Mouse (Mus musculus) CH12.LX (cell line): ENCODE measurements around the gene Sema4a. TPM values are rescaled to one million over a fixed set of nuclear protein-coding genes. Genes with fewer than 3 reads are reported as not detected.
A peak's percentile ranks its signal among the peaks of the same experiment; 100 is the strongest.

Source experiments
- DNase-seq: peaks from one replicate; pipeline ENCODE4 v3.0.0-alpha.2; 2013; ENCODE audit errors: extremely low read depth
- H3K27ac ChIP-seq: 2 replicates; pipeline ENCODE4 v1.5.1; 2012; ENCODE audit warnings: low read depth, mild to moderate bottlenecking, control low read depth, moderate library complexity; ENCODE audit not compliant: insufficient read depth
- H3K27me3 ChIP-seq: replicated peaks from 2 replicates; pipeline ENCODE3; 2012; ENCODE audit warnings: inconsistent platforms
- H3K36me3 ChIP-seq, 2 experiments: replicated peaks in 1 of 2; 2 replicates each; pipeline versions ENCODE3 to v1.6.1; 2012; ENCODE audit warnings: inconsistent platforms in 1 of 2, low read length in 1 of 2, mild to moderate bottlenecking in 1 of 2, mixed read lengths in 1 of 2, moderate library complexity in 1 of 2; ENCODE audit not compliant: control insufficient read depth in 1 of 2, insufficient read depth in 1 of 2
- H3K4me1 ChIP-seq, 2 experiments: 2 replicates each; pipeline ENCODE4 v1.6.1; 2012; ENCODE audit warnings: inconsistent platforms in 1 of 2, moderate library complexity in 1 of 2; ENCODE audit not compliant: insufficient read depth in 2 of 2, control insufficient read depth in 1 of 2
- H3K4me2 ChIP-seq: 2 replicates; pipeline ENCODE4 v1.6.1; 2012; ENCODE audit warnings: low read depth, mild to moderate bottlenecking, control low read depth; ENCODE audit not compliant: poor library complexity, insufficient read depth, severe bottlenecking
- H3K4me3 ChIP-seq, 3 experiments: fragments of 150-350 bp in 1 of 3; sonication (generic) in 1 of 3; replicated peaks in 1 of 3; 2 replicates each; pipeline versions ENCODE3 to v1.5.1; 2011 to 2012; ENCODE audit warnings: low read depth in 2 of 3, low read length in 2 of 3, mild to moderate bottlenecking in 2 of 3, moderate library complexity in 2 of 3, control low read depth in 1 of 3, improper control_type of control experiment in 1 of 3, inconsistent platforms in 1 of 3, mixed read lengths in 1 of 3; ENCODE audit not compliant: poor library complexity in 1 of 3
- H3K79me2 ChIP-seq: replicated peaks from 2 replicates; pipeline ENCODE4 v1.6.1; 2012; ENCODE audit warnings: mild to moderate bottlenecking, moderate library complexity; ENCODE audit not compliant: control insufficient read depth, poor library complexity, insufficient read depth, severe bottlenecking; ENCODE audit errors: extremely low read depth
- H3K9ac ChIP-seq: 2 replicates; pipeline ENCODE4 v1.6.1; 2012; ENCODE audit warnings: low read depth, mild to moderate bottlenecking, control low read depth, moderate library complexity; ENCODE audit not compliant: insufficient read depth
- H3K9me3 ChIP-seq: replicated peaks from 2 replicates; pipeline ENCODE3; 2012; ENCODE audit warnings: low read length, inconsistent platforms, mixed read lengths
- BHLHE40 ChIP-seq: IDR thresholded peaks from 2 replicates; pipeline ENCODE4 v1.6.1; 2011; ENCODE audit warnings: mild to moderate bottlenecking, low read depth, low read length, improper control_type of control experiment
- CHD2 ChIP-seq: IDR thresholded peaks from 2 replicates; pipeline ENCODE4 v1.6.1; 2011; ENCODE audit warnings: low read length, improper control_type of control experiment
- E2F4 ChIP-seq: IDR thresholded peaks from 2 replicates; pipeline ENCODE4 v1.6.1; 2011; ENCODE audit warnings: low read depth, low read length, improper control_type of control experiment; ENCODE audit not compliant: insufficient replicate concordance
- ELF1 ChIP-seq: IDR thresholded peaks from 2 replicates; pipeline ENCODE4 v1.6.1; 2014; ENCODE audit warnings: low read depth, mild to moderate bottlenecking, inconsistent platforms, low read length, improper control_type of control experiment
- EP300 ChIP-seq: IDR thresholded peaks from 2 replicates; pipeline ENCODE4 v1.6.1; 2011; ENCODE audit warnings: low read length, improper control_type of control experiment
- HCFC1 ChIP-seq: IDR thresholded peaks from 2 replicates; pipeline ENCODE4 v1.6.1; 2012; ENCODE audit warnings: low read depth, mild to moderate bottlenecking, inconsistent platforms, low read length, improper control_type of control experiment
- JUN ChIP-seq: IDR thresholded peaks from 2 replicates; pipeline ENCODE4 v1.6.1; 2011; ENCODE audit warnings: low read depth, mild to moderate bottlenecking, low read length, improper control_type of control experiment, moderate library complexity; ENCODE audit not compliant: insufficient read depth
- MAFK ChIP-seq: IDR thresholded peaks from 2 replicates; pipeline ENCODE4 v1.6.1; 2011; ENCODE audit warnings: low read length, improper control_type of control experiment; ENCODE audit not compliant: insufficient replicate concordance
- MAZ ChIP-seq: IDR thresholded peaks from 2 replicates; pipeline ENCODE4 v1.6.1; 2012; ENCODE audit warnings: low read depth, mild to moderate bottlenecking, inconsistent platforms, low read length, improper control_type of control experiment, moderate library complexity
- NELFE ChIP-seq: IDR thresholded peaks from 2 replicates; pipeline ENCODE4 v1.6.1; 2011; ENCODE audit warnings: low read depth, low read length, improper control_type of control experiment
- NRF1 ChIP-seq: IDR thresholded peaks from 2 replicates; pipeline ENCODE4 v1.6.1; 2014; ENCODE audit warnings: low read depth, mild to moderate bottlenecking, inconsistent platforms, low read length, improper control_type of control experiment, moderate library complexity
- PAX5 ChIP-seq: IDR thresholded peaks from 2 replicates; pipeline ENCODE4 v1.6.1; 2012; ENCODE audit warnings: low read length, inconsistent platforms, mixed read lengths
- POLR2A ChIP-seq: IDR thresholded peaks from 2 replicates; pipeline ENCODE4 v1.6.1; 2011; ENCODE audit warnings: low read depth, mild to moderate bottlenecking, improper control_type of control experiment, low read length
- POLR2AphosphoS2 ChIP-seq: IDR thresholded peaks from 2 replicates; pipeline ENCODE4 v1.6.1; 2011; ENCODE audit warnings: low read depth, low read length, improper control_type of control experiment
- RAD21 ChIP-seq: IDR thresholded peaks from 2 replicates; pipeline ENCODE4 v1.6.1; 2011; ENCODE audit warnings: low read depth, mild to moderate bottlenecking, low read length, improper control_type of control experiment, moderate library complexity
- RCOR1 ChIP-seq: conservative IDR thresholded peaks from 2 replicates; pipeline ENCODE4 v1.6.1; 2012; ENCODE audit warnings: low read depth, mild to moderate bottlenecking, inconsistent platforms, low read length, improper control_type of control experiment
- TCF12 ChIP-seq: IDR thresholded peaks from 2 replicates; pipeline ENCODE4 v1.6.1; 2014; ENCODE audit warnings: low read depth, mild to moderate bottlenecking, inconsistent platforms, low read length, improper control_type of control experiment
- USF1 ChIP-seq: IDR thresholded peaks from 2 replicates; pipeline ENCODE4 v1.6.1; 2014; ENCODE audit warnings: low read depth, mild to moderate bottlenecking, inconsistent platforms, low read length, improper control_type of control experiment
- USF2 ChIP-seq: conservative IDR thresholded peaks from 2 replicates; pipeline ENCODE4 v1.6.1; 2011; ENCODE audit warnings: low read depth, low read length, improper control_type of control experiment
- ZC3H11A ChIP-seq: IDR thresholded peaks from 2 replicates; pipeline ENCODE4 v1.6.1; 2012; ENCODE audit warnings: low read depth, mild to moderate bottlenecking, inconsistent platforms, low read length, improper control_type of control experiment
- ZKSCAN1 ChIP-seq: IDR thresholded peaks from 2 replicates; pipeline ENCODE4 v1.6.1; 2012; ENCODE audit warnings: low read depth, inconsistent platforms, low read length, improper control_type of control experiment, borderline replicate concordance
- ZNF384 ChIP-seq: IDR thresholded peaks from 2 replicates; pipeline ENCODE4 v1.6.1; 2012; ENCODE audit warnings: low read depth, low read length, improper control_type of control experiment, inconsistent platforms
- dilution Hi-C: fragments of 300-500 bp; cut with MboI; formaldehyde crosslinking; loops from 2 replicates; pipeline ENCODE4 v1.14.3; 2020; ENCODE audit warnings: low sequenced_read_pairs; ENCODE audit not compliant: extremely low pct_unique_long_range_greater_than_20kb, extremely low pct_ligation_motif_present
- in situ Hi-C: fragments of 300-500 bp; cut with MboI; formaldehyde crosslinking; loops from 3 replicates; pipeline ENCODE4 v1.14.3; 2019; ENCODE audit warnings: low sequenced_read_pairs, low pct_ligation_motif_present, low pct_unique_long_range_greater_than_20kb, mixed read lengths
- polyA plus RNA-seq: library from polyadenylated mRNA; unstranded; fragments of >175 nt; gene quantifications from 2 replicates; pipeline ENCODE4 v1.2.1, GENCODE M21; 2012; ENCODE audit warnings: low read depth; ENCODE audit not compliant: insufficient read length
- total RNA-seq, 2 experiments: library from RNA; depleted of rRNA; stranded (reverse); fragments of 300-350 nt in 1 of 2; fragments of >200 nt in 1 of 2; gene quantifications; 2 replicates each; pipeline ENCODE4 v1.2.3; 2012 to 2014

Sema4a gene
- total and polyA plus RNA-seq, 3 experiments, result 3.5 to 7.1 (median 4.7) TPM

GRCm38 (mm10) chr3:88509692-88510420, 48.9 kb upstream of the Sema4a start, which contains the start of gene Lmna (continued):
- TF ChIP-seq USF1 (peak; percentile 80), ZC3H11A (no peak), TCF12 (peak; percentile 93), RAD21 (peak; percentile 25), RCOR1 (peak; percentile 60), HCFC1 (peak; percentile 52), POLR2AphosphoS2 (no peak), JUN (no peak), BHLHE40 (peak; percentile 99)

- TF ChIP-seq PAX5 (no peak), JUN (no peak), ZC3H11A (no peak), RCOR1 (no peak), USF2 (no peak), POLR2A (no peak), ZNF384 (no peak), ZKSCAN1 (no peak), USF1 (no peak), EP300 (no peak), ELF1 (no peak), RAD21 (no peak), CHD2 (no peak), MAFK (no peak), POLR2AphosphoS2 (no peak), NRF1 (no peak), E2F4 (no peak), HCFC1 (no peak), MAZ (no peak), NELFE (no peak)
- no peaks in the 10 kb centered on the region for H3K27me3 ChIP-seq
- H3K27ac ChIP-seq, result peak overlapping the region; percentile 74
- peak overlapping the region; percentile 49 to 61 (median 57) for H3K4me3 ChIP-seq
- no peaks in the 10 kb centered on the region for H3K36me3 ChIP-seq
- peaks cover 27 to 80% of the 10 kb centered on the region in 2 experiments for H3K4me1 ChIP-seq
- dilution Hi-C loops, result no loop called here
- no peaks in the 10 kb centered on the region for H3K9me3 ChIP-seq
- in situ Hi-C loops, result no loop called here
- H3K4me2 ChIP-seq, result peak overlapping the region; percentile 87
- no peak for DNase-seq
- H3K9ac ChIP-seq, result peak overlapping the region; percentile 51; the same call in 1 of the 2 replicates
- H3K79me2 ChIP-seq, result no peaks in the 10 kb centered on the region
These were observed 48.3 kb upstream of the Sema4a start for GRCm38 (mm10) chr3:88509250-88509649.
